Mouse (Mus musculus): ENCODE results near the gene Sp3. TPM values are rescaled to one million over a fixed set of nuclear protein-coding genes. Genes with fewer than 3 reads are reported as not detected.

The Sp3 gene
- polyA plus RNA-seq, 1 experiment, result 14.2 TPM

DNA sequence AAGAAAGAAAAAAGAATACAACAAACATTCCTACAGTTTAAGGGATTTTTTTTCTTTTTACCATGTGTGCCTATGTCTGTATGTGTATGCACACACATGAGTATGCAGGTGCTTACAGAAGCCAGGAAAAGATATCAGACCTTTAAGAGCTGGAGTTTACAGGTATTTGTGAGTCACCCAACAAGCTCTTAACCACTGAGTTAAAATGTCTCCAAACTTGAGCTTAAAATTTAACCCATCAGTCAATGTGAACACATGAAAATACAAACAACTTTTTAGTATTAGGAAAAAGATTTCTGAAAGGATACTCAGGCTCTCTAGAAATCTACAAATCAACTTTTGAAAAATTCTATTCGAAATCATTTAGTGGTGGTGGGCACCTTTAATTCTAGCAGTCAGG, 11.7 kb downstream of the Sp3 start:
- Histone ChIP-seq H3K27me3 (ENCODE audit: control insufficient read depth, insufficient read depth, low read length) (no peaks in the 10 kb centered on the region), H3K4me3 (ENCODE audit: low read depth, low read length) (no peak overlapping the region), H3K4me1 (ENCODE audit: control insufficient read depth, insufficient read depth, insufficient read length, low read length) (peaks cover 6% of the 10 kb centered on the region; the same call in 1 of the 2 replicates), H3K36me3 (ENCODE audit: control insufficient read depth, insufficient read depth, low read length) (peaks cover 25% of the 10 kb centered on the region), H3K27ac (ENCODE audit: insufficient read depth, low read depth, low read length) (no peak overlapping the region)
- WGBS, result 89% methylated on average over 1 of the region's 1 CpGs
- TF ChIP-seq POLR2A (IDR thresholded peaks at IDR 0.05; ENCODE audit: low read depth, low read length) (no peak), CTCF (IDR thresholded peaks at IDR 0.05; ENCODE audit: extremely low read depth, insufficient read length, insufficient replicate concordance, low read depth, low read length) (no peak)

DNA sequence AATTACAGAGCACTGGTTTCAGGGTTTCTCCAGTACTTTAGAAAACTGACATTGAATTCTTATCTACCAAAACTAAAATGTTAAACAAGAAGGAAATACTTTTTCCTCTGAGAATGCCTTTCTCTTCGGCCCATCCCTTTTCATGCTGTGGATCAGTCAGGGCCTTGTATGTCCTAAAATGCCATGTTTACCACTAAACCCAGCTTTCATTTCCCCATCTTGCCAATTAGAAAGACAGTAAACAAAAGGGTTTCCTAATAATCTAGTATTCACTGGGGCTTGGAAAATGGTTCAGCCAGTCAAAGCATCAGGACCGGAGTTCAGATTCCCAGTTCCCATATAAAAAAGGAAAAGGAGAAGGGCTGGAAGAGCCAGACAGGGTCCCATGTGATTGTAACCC, 14.8 kb downstream of the Sp3 start:
- no peak for TF ChIP-seq POLR2A (IDR thresholded peaks at IDR 0.05; ENCODE audit: low read depth, low read length)
- TF ChIP-seq CTCF (IDR thresholded peaks at IDR 0.05; ENCODE audit: extremely low read depth, insufficient read length, insufficient replicate concordance, low read depth, low read length), result no peak
- H3K36me3 ChIP-seq (ENCODE audit: control insufficient read depth, insufficient read depth, low read length), result peaks cover 22% of the 10 kb centered on the region
- WGBS, result 76% methylated on average over 2 of the region's 2 CpGs
- H3K27me3 ChIP-seq (ENCODE audit: control insufficient read depth, insufficient read depth, low read length), result no peaks in the 10 kb centered on the region
- no peak overlapping the region for H3K27ac ChIP-seq (ENCODE audit: insufficient read depth, low read depth, low read length)
- no peak overlapping the region for H3K4me3 ChIP-seq (ENCODE audit: low read depth, low read length)
- H3K4me1 ChIP-seq (ENCODE audit: control insufficient read depth, insufficient read depth, insufficient read length, low read length), result peaks cover 6% of the 10 kb centered on the region; the same call in 1 of the 2 replicates

DNA sequence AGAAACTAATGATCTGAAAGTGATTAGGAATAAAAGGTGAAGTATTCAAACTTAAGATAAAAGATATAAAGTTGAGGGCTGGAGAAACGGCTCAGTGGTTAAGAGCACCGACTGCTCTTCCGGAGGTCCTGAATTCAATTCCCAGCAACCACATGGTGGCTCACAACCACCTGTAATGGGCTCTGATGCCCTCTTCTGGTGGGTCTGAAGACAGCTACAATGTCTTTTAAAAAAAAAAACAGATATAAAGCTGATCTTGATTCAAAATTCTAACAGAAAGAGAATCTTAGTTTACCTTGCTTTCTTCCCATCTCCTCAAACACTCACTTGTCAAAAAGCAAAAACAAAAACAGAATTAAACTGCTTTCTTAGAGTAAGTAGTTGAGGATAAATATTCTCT, 23.8 kb downstream of the Sp3 start:
- no peaks in the 10 kb centered on the region for H3K27me3 ChIP-seq (ENCODE audit: control insufficient read depth, insufficient read depth, low read length)
- 95% methylated on average over 3 of the region's 3 CpGs for WGBS
- H3K4me1 ChIP-seq (ENCODE audit: control insufficient read depth, insufficient read depth, insufficient read length, low read length), result peaks cover 5% of the 10 kb centered on the region
- no peak overlapping the region for H3K27ac ChIP-seq (ENCODE audit: insufficient read depth, low read depth, low read length)
- TF ChIP-seq POLR2A (IDR thresholded peaks at IDR 0.05; ENCODE audit: low read depth, low read length) (no peak), CTCF (IDR thresholded peaks at IDR 0.05; ENCODE audit: extremely low read depth, insufficient read length, insufficient replicate concordance, low read depth, low read length) (no peak)
- peaks cover 35% of the 10 kb centered on the region for H3K36me3 ChIP-seq (ENCODE audit: control insufficient read depth, insufficient read depth, low read length)
- no peak overlapping the region for H3K4me3 ChIP-seq (ENCODE audit: low read depth, low read length)

DNA sequence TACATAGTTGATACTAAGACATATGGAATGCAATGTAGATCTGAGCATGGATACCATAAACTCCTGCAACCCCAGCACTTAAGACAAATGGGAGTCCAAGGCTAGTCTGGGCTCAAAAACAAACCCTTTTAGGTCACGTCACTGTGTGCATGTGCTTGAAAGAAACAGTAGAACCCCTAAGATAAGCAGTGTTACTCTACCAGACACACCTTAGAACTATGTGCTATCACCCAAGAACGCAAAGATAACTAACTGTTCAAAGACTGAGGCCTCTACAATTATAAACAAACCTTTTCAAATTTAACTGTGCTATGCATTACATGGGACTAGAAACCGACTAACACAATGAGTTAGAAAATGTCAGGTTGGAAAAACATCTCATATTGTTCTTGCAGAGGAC, 27.3 kb downstream of the Sp3 start:
- Histone ChIP-seq H3K4me3 (ENCODE audit: low read depth, low read length) (no peak overlapping the region), H3K4me1 (ENCODE audit: control insufficient read depth, insufficient read depth, insufficient read length, low read length) (peaks cover 5% of the 10 kb centered on the region), H3K36me3 (ENCODE audit: control insufficient read depth, insufficient read depth, low read length) (peaks cover 24% of the 10 kb centered on the region), H3K27me3 (ENCODE audit: control insufficient read depth, insufficient read depth, low read length) (no peaks in the 10 kb centered on the region), H3K27ac (ENCODE audit: insufficient read depth, low read depth, low read length) (no peak overlapping the region)
- TF ChIP-seq CTCF (IDR thresholded peaks at IDR 0.05; ENCODE audit: extremely low read depth, insufficient read length, insufficient replicate concordance, low read depth, low read length), result no peak
- TF ChIP-seq POLR2A (IDR thresholded peaks at IDR 0.05; ENCODE audit: low read depth, low read length), result no peak
- 37% methylated on average over 3 of the region's 3 CpGs for WGBS

DNA sequence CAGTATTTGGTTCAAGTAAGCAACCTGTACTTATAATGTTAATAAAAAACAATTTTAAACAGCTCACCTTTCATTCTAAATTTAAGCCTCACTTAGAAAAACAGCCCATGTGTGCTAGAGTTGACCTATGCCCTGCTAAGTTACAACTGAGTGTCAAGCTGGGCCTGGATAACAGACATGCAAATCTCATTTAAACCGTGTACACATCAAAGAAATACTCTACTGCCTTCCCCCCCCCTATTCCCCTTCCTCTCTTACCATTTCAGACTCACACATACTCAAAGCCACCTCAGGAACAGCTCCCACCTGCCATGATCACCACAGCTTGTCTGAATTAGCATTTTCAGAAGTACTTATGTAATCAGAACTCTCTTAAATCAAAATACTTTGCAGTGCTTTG, 44.3 kb downstream of the Sp3 start:
- TF ChIP-seq CTCF (IDR thresholded peaks at IDR 0.05; ENCODE audit: extremely low read depth, insufficient read length, insufficient replicate concordance, low read depth, low read length), result no peak
- no peak for TF ChIP-seq POLR2A (IDR thresholded peaks at IDR 0.05; ENCODE audit: low read depth, low read length)
- H3K36me3 ChIP-seq (ENCODE audit: control insufficient read depth, insufficient read depth, low read length), result peaks cover 18% of the 10 kb centered on the region
- H3K27ac ChIP-seq (ENCODE audit: insufficient read depth, low read depth, low read length), result no peak overlapping the region
- peaks cover 6% of the 10 kb centered on the region; the same call in 1 of the 2 replicates for H3K4me1 ChIP-seq (ENCODE audit: control insufficient read depth, insufficient read depth, insufficient read length, low read length)
- 15% methylated on average over 1 of the region's 1 CpGs for WGBS
- H3K4me3 ChIP-seq (ENCODE audit: low read depth, low read length), result no peak overlapping the region
- no peaks in the 10 kb centered on the region for H3K27me3 ChIP-seq (ENCODE audit: control insufficient read depth, insufficient read depth, low read length)

DNA sequence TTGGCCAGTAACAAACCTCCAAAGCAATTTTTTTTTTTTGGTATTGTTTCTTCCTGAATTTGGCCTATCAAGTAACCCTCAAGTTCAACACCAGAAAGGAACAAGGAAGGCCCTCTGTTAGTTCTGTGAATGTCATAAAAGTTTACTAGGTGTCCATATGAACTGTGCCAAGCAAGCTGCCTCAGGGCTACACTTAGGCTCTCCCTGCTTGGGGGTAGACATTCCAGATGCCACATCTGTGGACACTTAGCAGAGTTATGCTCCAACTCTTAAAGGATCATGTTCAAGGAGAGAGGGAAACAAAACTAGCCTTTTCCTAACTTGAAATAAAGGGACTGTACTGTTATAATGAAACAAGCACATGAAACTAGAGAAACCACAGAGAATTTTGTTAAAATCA, 48.1 kb downstream of the Sp3 start:
- H3K27ac ChIP-seq (ENCODE audit: insufficient read depth, low read depth, low read length), result 0 out of 2 replicates have a peak overlapping the region, but pooled peaks have one; percentile 24
- H3K36me3 ChIP-seq (ENCODE audit: control insufficient read depth, insufficient read depth, low read length), result peaks cover 4% of the 10 kb centered on the region
- no peak overlapping the region for H3K4me3 ChIP-seq (ENCODE audit: low read depth, low read length)
- peaks cover 6% of the 10 kb centered on the region; the same call in 1 of the 2 replicates for H3K4me1 ChIP-seq (ENCODE audit: control insufficient read depth, insufficient read depth, insufficient read length, low read length)
- no peaks in the 10 kb centered on the region for H3K27me3 ChIP-seq (ENCODE audit: control insufficient read depth, insufficient read depth, low read length)
- TF ChIP-seq CTCF (IDR thresholded peaks at IDR 0.05; ENCODE audit: extremely low read depth, insufficient read length, insufficient replicate concordance, low read depth, low read length), result no peak
- TF ChIP-seq POLR2A (IDR thresholded peaks at IDR 0.05; ENCODE audit: low read depth, low read length), result no peak

DNA sequence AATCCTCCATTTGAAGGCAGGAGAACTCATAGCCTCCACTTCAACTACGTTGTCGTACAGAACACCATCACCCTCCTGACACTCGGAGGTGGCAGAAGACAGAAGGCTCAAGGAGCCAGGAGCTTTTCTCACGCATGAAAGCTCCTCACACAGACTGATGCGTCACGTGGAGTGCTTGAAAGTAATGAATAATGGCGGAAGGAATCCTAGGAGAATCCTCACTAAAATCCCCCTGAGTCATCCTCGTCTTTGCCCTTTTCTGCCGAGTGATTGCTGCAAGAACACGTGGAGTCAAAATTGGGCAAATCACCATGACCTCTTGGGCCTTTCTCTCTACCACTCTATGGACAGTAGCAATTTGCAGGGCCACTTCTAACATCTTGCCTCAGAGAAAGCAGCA, 55.3 kb downstream of the Sp3 start:
- Histone ChIP-seq H3K27me3 (ENCODE audit: control insufficient read depth, insufficient read depth, low read length) (no peaks in the 10 kb centered on the region), H3K4me3 (ENCODE audit: low read depth, low read length) (no peak overlapping the region), H3K27ac (ENCODE audit: insufficient read depth, low read depth, low read length) (no peak overlapping the region), H3K36me3 (ENCODE audit: control insufficient read depth, insufficient read depth, low read length) (no peaks in the 10 kb centered on the region), H3K4me1 (ENCODE audit: control insufficient read depth, insufficient read depth, insufficient read length, low read length) (no peaks in the 10 kb centered on the region)
- WGBS, result 93% methylated on average over 10 of the region's 10 CpGs
- TF ChIP-seq CTCF (IDR thresholded peaks at IDR 0.05; ENCODE audit: extremely low read depth, insufficient read length, insufficient replicate concordance, low read depth, low read length) (no peak), POLR2A (IDR thresholded peaks at IDR 0.05; ENCODE audit: low read depth, low read length) (no peak)
